Mouse (Mus musculus): Measurements from ENCODE around the gene Bag6.

Gene Bag6

DNA sequence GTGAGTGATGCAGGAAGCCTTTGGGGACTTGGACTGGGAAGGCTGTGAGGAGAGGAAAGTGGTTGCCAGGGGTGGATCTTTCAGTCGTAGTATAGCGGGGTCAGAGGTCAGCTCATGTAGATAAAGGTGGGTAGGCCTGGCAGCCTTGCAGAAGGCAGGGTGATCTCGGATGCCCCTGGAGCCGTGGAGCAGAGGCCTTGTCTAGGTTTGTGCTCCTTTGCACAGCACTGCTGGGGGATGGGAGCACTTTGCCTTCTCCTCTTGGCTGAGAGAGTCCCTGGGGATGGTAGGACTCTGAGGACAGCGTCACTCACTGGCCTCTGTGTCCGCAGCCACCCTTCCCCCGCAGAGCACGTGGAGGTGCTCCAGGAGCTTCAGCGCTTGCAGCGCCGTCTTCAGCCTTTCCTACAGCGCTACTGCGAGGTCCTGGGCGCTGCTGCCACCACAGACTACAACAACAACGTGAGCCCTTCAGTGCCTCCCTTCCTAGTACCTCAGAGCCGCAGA is 5.6 kb downstream of the Bag6 start:
- in situ Hi-C loops (cut with MseI, MboI) = no loop called here

- in situ Hi-C loops (cut with MseI, MboI) = no loop called here
These were observed 7.0 kb downstream of the Bag6 start for GRCm38 (mm10) chr17:35141971-35142370.

DNA sequence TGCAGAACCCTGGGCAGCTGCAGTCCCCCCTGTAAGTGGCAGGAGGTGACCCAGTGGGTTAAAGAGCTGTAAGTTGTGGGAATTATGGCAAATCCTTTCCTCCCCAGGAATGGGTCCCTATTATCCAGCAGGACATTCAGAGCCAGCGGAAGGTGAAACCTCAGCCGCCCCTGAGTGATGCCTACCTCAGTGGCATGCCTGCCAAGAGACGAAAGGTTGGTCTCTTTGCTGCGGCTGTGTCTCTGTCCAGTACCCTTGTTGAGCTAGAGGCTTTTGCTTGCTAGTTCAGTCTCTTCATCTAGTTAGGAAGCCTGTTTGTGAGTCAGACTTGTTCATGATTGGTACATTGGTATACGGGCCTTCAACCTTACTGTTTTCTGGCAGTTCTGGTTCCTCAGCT is 11.2 kb downstream of the Bag6 start:
- in situ Hi-C loops (cut with MseI, MboI) = no loop called here

- in situ Hi-C loops (cut with MseI, MboI) = no loop called here
These were observed 12.4 kb downstream of the Bag6 start for GRCm38 (mm10) chr17:35147348-35147747.

DNA sequence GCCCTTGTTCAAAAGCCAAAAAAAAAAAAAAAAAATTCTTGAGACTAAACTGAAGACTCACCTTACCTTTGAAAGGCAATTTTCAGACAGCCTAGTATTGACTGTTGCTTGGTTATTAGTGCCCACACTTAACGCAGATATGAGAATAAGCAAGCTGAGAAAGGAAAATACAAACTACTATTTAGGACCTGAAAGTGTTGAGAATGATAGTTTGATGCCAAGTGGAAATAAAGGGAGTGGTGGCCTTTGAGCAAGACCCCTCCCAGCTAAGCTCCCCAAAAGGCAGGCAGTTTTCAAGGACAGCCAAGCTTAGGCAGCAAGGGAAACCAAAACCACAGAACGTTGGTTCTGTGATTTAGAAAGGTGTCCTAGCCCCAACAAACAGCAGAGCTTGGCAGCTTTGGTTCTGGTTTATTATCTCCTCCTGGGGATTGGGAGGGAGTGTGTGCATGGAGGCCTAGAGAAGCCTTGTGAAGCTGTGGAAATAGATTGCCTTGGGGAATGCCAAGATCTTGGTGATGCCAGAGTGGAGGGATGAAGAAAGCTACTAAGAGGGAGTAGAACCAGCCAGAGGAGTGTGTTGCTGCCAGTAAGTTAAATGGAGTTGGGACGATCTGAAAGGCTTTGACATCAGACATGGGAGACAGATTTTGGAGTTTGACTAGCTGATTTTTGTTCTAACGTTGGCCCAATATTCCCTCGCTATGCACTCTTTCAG is 13.1 kb downstream of the Bag6 start:
- in situ Hi-C loops (cut with MseI, MboI) = no loop called here

DNA sequence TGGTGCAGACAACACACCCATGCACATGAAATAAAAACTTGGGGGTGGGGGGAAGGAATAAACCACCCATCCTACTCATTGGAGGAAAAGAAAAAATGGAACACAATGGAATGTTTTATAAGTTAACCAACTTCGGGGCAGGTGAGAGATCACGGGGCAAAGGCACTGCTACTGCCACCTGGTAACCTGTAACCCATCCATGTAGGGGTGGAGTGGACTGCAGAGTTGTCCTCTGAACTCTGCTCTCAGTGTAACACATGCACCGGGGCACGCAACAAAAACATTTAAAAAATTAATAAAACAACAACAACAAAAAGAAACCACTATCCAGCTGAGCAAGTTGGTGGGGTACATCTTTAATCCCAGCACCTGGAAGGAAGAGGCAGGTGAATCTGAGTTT is 17.1 kb downstream of the Bag6 start:
- in situ Hi-C loops (cut with MseI, MboI) = no loop called here

DNA sequence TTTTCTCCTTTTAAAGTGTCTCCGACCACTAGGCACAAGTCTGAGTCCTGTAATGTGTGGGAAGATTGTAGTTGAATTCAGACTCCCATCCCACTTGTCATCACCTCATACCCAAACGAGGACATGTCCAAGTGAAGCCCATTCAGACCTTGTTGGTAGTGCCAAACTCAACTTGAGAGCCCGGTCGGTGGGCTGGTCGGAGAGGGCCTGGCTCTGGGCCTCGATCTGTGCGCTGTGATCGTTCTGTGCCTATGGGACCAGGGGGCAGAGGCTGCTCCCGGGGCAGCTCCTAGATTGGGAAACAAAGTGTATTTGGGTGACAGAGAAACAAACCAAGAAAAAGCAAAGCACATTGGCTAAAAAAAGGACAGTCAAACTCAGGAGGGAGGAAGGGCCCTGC is 18.1 kb downstream of the Bag6 start:
- in situ Hi-C loops (cut with MseI, MboI) = no loop called here

DNA sequence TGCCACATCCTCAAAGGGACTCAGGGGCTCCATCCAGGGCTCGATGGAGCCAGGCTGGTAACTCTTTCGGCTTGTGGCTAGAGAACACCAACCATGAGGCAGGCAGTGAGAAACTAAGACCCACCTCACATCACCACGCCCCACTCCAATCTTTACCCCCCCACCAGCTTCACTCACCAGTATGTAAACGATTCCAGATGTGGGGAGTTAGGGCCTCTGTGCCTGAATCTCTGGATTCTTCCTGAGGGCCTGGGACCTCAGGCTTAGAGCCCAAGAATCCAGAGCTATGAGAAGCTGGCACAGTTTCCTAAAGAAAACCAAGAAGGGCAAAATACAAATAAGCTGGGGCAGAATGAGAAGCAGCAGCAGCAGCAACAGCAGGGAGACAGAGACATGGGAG is 19.0 kb downstream of the Bag6 start:
- in situ Hi-C loops (cut with MseI, MboI) = no loop called here

DNA sequence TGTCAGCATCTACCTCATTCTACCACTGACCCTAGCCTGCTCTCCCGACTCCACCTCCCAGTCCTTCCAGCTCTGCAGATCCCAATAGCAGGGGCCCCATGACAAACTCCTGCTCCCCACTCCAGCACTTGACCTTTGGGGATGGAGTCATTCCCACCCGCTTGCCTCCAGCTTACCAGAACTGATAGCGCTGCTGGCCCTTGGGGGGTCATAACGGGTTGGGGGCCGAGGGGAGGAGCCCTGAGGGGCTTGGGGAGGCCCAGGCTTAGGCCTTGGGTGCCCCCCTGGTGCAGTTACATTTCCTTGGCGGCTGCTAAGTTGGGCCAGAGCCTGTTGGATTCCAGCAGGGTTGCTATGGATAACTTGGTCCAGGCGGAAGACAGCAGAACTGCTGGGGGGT is 19.6 kb downstream of the Bag6 start:
- in situ Hi-C loops (cut with MseI, MboI) = no loop called here

GRCm38 (mm10) chr17:35155451-35155850 is 20.5 kb downstream of the Bag6 start:
- in situ Hi-C loops (cut with MseI, MboI) = no loop called here

GRCm38 (mm10) chr17:35156461-35157200 is 21.7 kb downstream of the Bag6 start:
- in situ Hi-C loops (cut with MseI, MboI) = no loop called here

DNA sequence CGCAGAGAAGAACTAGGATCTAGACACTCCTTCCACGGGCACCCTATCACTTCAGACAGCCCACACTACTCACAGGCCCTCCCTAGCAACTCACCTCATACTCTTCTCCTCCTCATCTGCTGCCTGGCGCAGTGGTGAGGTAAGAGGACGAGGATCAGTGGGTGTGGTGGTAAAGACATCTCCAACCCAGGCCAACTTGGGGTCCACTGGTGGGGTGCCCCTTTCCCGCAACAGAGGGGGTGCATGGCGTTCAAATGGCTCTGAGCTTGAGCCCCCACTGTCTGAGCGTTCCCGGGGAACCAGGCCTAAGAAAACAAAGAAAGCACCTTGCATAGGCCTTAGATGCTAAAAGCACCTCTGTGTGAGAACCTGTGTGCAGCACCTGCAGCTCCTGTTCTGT is 22.3 kb downstream of the Bag6 start:
- in situ Hi-C loops (cut with MseI, MboI) = no loop called here

DNA sequence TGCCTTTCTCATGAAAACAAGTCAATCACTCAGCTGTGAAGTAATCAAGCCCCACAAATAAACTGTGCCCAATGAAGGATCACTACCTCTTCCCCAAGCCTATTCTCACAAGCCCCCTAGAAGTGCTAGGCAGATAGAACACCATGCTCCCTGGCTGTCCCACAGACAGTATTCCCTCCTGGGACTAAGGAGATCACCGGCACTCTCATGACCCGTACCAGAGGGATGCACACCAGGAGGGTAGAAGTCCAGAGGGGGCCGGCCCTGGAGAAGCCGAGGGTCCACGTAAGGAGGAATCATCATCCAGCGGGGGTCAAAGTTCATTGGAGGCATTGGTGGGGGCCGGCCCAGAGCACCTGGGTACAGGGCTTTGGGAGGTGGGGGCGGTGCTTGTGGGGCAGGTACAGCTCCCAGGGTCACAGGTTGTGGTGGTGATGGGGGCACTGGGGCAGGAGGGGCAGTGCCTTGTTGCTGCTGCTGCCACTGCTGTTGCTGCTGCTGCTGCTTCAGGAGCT is 22.7 kb downstream of the Bag6 start:
- in situ Hi-C loops (cut with MseI, MboI) = no loop called here

GRCm38 (mm10) chr17:35158850-35159593 is 24.0 kb downstream of the Bag6 start:
- in situ Hi-C loops (cut with MseI, MboI) = no loop called here

DNA sequence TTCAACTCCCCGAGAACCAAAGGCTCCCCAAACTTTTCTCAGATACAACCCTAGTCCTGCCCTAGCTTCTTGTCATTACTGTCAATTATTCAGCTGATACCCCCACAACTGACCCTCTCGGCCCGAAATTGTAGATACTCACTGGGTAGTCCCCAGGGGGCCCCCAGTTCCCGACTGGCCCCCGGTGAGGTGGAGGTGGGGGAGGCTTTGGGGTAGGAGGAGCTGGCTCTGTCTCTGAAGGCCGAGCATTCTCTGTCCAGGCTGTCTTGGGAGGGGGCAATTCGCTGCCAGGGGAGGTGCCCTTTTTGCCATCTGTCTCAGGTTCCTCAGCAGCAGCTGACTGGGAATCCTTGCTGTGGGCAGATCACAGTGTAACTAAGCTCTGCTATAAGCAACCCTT is 24.7 kb downstream of the Bag6 start:
- in situ Hi-C loops (cut with MseI, MboI) = no loop called here

DNA sequence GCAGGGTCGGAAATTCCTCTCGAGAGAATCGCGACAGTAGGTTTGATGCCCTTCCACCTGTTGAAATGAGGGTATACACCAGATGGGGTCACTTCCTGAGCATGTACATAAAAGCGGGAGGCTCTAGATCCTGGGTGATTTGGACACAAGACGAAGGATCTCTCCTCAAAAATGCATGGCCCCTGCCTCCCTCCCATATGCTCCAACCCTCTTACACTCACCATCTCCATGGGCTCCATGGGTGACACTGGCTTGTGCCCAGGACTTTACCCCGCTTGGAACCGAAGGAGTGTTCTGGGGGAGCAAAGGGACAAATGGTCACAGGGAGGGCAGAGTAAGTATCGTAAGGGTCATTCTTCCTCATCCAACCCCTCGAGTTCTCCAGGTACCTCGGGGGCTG is 26.4 kb downstream of the Bag6 start:
- in situ Hi-C loops (cut with MseI, MboI) = no loop called here

- in situ Hi-C loops (cut with MseI, MboI) = no loop called here
These were observed 27.1 kb downstream of the Bag6 start for GRCm38 (mm10) chr17:35162121-35162520.

GRCm38 (mm10) chr17:35162730-35163129 is 27.8 kb downstream of the Bag6 start:
- in situ Hi-C loops (cut with MseI, MboI) = no loop called here

DNA sequence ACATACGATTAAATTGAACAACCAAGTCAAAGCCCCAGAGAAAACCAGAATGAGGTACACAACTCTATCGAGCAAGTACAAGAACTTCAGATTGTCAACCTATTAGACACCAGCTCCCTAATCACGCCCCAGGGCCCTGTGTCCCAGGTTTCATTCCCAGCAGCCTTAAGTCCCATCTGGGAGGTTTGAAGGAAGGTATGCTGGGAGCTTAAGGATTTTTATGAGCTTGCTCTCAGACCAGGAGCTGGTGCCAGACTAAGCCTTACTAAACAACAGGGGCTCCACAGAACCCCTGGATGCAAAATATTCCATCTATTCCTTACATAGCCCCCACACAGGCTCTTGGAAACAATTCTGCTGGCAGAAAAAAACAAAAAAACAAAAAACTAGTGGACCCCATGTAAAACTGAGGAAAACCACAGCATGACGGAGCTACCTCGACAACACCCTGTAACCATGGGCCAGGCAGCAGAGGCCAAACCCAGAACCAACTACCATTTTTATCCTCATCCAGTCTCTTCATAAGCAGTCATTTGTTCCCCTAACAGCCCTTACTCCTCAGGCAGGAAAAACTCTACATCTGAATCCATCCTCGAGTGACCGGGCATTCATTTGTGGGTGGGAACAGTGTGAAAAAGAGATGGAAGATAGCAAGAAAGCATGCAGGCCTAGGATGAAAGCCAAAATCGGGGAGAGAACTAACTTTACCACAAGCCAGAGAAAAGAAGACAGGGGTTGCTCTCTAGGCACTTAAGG is 28.5 kb downstream of the Bag6 start:
- in situ Hi-C loops (cut with MseI, MboI) = no loop called here

- in situ Hi-C loops (cut with MseI, MboI) = no loop called here
These were observed 29.2 kb downstream of the Bag6 start for GRCm38 (mm10) chr17:35164218-35164567.

- in situ Hi-C loops (cut with MseI, MboI) = no loop called here
These were observed 29.8 kb downstream of the Bag6 start, which contains the start of gene Prrc2a for GRCm38 (mm10) chr17:35164568-35165450. Gene Prrc2a (minus strand): TSS chr17:35164897.
